Mouse (Mus musculus) mesoderm, embryonic 11.5 days (tissue): ENCODE results near the gene Ppp1cc.
"Not testable (repeated sequence)": the region's sequence is repeated elsewhere in the genome, so short reads cannot be mapped to it uniquely, and the experiment has no call there.

Experiments
- DNase-seq: peaks from one replicate; pipeline ENCODE4 v3.0.0-alpha.2; 2012; ENCODE audit warnings: low read depth, low spot score

Ppp1cc gene

DNA sequence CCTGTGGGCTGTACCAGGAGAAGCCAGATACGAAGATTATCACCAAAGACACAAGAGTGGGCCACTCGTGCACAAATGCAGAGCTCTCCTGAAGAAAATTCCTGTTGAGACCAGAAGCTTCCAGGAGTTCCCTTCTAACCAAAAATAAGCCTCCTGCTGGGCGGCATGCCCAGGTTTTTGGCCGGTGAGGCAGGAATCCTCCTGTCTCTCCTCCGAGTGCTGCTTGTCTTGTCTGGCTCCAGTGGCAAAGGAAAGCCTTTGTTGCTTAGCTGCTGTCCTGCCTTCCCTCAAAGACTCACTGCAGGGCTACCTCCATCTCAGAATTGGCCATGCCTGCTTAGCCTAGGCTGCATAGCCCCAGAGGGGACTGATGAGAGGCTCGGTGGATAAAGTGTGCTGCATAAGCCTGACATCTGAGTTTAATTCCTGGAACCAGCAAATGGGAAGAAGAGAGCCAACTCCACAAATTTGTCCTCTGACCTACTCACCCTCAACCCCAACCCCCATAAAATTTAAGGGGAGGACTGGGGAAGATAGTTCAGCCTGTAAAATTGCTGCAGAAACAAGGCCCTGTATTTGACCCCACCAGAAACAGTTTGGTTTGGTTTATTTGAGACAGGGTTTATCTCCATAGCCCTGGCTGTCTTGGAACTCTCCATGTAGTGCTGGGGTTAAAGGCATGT lies 7.3 kb downstream of the Ppp1cc start:
- DNase-seq: no peak

DNA sequence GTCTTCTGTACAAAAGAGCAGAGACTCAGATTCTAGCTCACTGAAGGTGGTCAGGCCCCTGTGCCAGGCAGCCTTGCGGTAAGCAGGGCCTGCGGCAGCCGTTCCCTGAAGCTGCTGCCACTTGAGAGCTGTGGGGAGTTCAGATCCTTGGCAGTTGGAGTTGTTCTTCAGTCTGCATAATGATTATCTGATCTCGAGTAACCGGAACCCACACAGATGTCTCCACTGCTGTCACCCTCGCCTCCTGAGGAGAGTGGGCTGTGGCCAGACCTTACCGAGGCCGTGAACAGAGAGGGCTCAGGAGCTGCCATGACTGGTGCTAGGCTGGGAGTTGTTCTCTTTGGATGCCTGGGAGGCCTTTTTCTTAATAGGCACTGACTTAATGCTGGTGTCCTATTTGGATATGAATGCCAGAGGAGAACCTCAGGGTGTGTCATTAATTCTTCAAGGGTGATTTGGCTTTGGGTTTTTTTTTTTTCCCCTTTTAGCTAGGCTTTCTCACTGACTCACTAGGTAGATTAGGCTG lies 8.6 kb downstream of the Ppp1cc start:
- DNase-seq: no peak

- no peak for DNase-seq
Observed at GRCm38 (mm10) chr5:122168344-122169069, 10.4 kb downstream of the Ppp1cc start.

DNA sequence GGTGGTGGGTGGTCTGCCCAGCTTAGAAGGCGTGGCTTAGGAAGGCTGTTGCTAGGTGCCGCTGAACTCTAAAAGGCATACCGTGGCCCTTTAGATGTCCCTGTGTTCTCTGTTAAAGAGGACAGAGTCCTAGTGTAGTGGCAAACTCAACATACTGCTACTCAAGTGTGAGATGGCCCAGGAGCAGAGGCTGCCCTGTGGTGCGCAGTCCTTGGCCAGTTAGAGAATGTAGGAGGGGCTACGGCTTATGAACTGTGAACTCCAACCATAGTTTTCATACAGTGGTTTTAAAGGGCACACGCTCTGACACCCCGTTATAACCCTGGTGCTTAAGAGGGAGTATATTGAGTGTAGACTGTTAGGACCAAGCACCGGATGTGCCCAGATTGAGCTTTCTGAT lies 13.0 kb downstream of the Ppp1cc start:
- no peak for DNase-seq

GRCm38 (mm10) chr5:122175402-122175801 lies 17.3 kb downstream of the Ppp1cc start:
- no peak for DNase-seq

- no peak for DNase-seq
Observed at GRCm38 (mm10) chr5:122175961-122176360, 17.9 kb downstream of the Ppp1cc start.

- DNase-seq: peak; percentile 55
Observed at GRCm38 (mm10) chr5:122176398-122176797, 18.3 kb downstream of the Ppp1cc start.

GRCm38 (mm10) chr5:122179665-122180064 lies 21.6 kb downstream of the Ppp1cc start:
- DNase-seq: no peak

- no peak for DNase-seq
Observed at GRCm38 (mm10) chr5:122184283-122184806, 26.3 kb downstream of the Ppp1cc start.

DNA sequence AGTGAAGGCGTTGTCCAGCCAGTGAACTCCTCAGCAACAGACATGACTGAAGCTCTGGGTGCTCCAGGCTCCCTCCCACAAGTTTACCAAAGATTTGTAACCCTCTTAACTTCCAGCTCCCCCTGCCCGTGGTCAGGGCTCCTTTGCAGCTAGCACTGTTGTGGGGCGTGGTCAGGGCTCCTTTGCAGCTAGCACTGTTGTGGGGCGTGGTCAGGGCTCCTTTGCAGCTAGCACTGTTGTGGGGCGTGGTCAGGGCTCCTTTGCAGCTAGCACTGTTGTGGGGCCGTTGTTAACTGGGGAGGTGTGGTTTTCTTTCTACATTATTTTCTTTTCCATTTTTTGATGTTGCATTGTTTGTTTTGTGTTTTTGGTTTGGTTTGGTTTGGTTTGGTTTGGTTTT lies 26.8 kb downstream of the Ppp1cc start:
- DNase-seq: not testable (repeated sequence)

GRCm38 (mm10) chr5:122189115-122189514 lies 31.0 kb downstream of the Ppp1cc start:
- DNase-seq: no peak

- DNase-seq: no peak
Observed at GRCm38 (mm10) chr5:122190465-122190864, 32.4 kb downstream of the Ppp1cc start.

- DNase-seq: no peak
Observed at GRCm38 (mm10) chr5:122191269-122192063, 33.4 kb downstream of the Ppp1cc start.

- no peak for DNase-seq
Observed at GRCm38 (mm10) chr5:122192347-122192746, 34.3 kb downstream of the Ppp1cc start.

DNA sequence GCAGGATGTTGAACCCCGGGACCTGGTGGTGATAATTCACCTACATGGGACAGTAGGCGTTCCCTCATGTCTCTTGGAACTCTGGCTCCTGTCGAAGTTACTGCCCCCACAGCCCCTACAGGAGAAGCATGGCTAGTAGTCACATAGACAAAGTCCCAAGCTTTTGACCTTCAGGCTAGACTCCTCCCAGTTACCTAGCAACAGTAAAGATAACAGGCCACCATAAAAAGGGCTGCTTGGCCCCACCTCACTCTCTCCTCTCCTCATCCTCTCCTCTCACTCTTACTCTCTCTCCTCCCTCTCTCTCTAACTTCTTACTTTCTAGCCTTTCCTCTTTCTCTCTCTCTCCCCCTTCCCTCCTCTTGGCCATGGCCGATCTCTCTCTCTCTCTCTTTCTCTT lies 42.8 kb downstream of the Ppp1cc start:
- no peak for DNase-seq

DNA sequence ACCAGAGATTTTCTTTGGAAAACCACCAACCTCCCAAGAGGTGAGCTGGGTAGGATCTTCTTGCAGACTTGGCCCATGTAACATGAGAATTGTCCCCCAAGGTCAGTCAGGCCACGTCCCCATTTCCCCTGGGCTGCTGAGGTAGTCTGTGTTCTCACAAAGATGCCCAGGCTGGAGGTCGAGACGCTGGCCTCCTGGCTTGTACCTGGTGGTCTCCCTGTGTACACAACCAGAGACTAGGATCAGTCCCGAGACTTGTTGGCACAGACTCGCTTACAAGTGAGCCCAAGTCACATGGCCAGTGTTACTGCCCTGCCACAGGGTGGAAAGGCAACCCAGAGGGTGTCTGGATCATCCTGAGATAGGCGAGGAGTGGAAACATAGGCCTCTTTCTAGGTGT lies 43.8 kb downstream of the Ppp1cc start:
- DNase-seq: no peak

GRCm38 (mm10) chr5:122204180-122204579 lies 46.1 kb downstream of the Ppp1cc start:
- no peak for DNase-seq

GRCm38 (mm10) chr5:122206475-122206874 lies 48.4 kb downstream of the Ppp1cc start, which contains the start of gene Hvcn1:
Hvcn1 (plus strand) TSS chr5:122206804.
- no peak for DNase-seq

- no peak for DNase-seq
Observed at GRCm38 (mm10) chr5:122208909-122209308, 50.8 kb downstream of the Ppp1cc start.

DNA sequence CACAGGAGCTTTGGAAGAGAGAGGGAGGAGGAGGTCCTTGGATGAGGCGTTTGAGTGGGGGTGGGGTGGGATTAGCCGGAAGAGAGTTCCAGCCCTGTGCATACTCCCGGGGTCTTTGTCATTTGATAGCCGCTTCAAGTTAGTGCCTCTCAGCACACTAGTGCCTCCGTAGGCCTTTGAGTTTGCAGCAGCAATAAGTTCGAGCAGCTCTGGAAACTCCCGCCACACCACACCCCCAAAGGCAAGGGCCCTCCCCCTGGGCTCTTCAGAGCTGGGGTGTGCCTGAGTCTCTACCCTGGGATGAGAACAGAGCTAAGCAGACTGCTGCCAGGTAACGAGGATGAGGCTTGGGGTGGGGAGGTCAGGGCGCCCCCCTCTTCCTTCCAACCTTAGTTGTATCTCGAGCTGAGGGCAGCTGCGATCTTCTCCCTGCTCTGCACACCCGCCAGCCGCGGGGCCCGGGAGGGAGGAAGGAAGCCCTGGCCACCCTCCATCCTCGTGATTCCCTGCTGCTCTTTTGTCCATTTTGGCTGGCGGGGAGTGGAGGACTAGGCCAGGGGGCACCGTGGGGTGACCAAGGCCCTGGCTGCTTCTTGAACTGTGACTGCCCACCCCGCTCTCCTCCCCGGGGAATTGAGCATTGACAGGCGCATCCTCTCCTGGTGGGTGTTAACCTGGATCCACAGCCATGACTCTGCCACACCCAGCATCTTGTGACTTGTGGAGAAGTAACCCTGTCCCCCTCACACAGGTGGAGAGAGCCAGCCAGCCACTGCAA lies 51.7 kb downstream of the Ppp1cc start:
- peak; percentile 78 for DNase-seq

DNA sequence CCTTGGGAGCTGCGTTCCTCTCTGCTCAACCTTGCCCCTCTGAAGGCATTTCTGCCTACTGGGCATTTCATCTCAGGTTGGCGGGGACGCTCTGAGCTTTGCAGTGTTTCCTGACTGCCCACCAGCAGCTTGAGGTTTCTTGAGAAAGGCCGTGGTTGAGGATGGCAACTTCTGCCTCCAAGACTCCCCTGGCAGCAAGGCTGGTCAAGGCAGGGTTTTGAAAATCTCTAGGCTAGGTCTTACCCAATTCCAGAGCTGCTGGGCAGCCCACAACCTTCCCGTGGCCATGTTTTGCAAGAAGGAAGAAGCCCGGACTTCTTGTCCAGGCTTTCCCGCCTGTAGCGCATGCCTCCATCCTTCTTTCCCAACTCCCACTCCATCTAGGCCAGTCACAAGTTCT lies 52.8 kb downstream of the Ppp1cc start:
- no peak for DNase-seq
